Comparison of ENCODE assay signal across 1 mouse cellular context in the genomic region with DNA sequence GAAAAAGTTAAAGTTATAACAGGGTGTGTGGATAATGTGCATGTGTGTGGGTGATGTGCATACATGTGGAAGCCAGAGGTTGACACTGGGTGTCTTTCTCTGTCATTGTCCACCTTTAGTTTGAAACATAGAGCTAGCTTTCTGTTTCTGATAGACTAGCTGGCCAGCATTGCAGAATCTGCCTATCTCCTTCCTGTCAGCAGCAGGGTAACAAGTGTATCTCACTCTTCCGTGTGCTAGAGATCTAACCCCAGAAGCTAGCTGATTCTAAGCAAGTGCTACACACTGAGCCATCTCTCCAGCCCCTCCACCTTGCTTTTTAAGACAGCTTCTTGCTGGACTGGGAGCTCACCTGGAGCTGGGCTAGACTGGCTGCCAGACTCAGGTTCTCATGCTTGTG.
TF ChIP-seq lines count a peak whose summit lies in the region.

No protein-coding gene starts in this region.

TF ChIP-seq in MEL, 35 proteins besides CTCF, POLR2A, EP300 and RAD21 (continued from another document):
- TF ChIP-seq SIN3A (IDR thresholded peaks at IDR 0.05; ENCODE audit: low read length): peak; percentile 49; the same call in 1 of the 2 replicates
- no peak for TF ChIP-seq POLR2AphosphoS5 (IDR thresholded peaks at IDR 0.05; ENCODE audit: borderline replicate concordance, low read depth, low read length)
- no peak for TF ChIP-seq ZC3H11A (IDR thresholded peaks at IDR 0.05; ENCODE audit: low read depth, low read length)
- TF ChIP-seq TCF12 (IDR thresholded peaks at IDR 0.05; ENCODE audit: low read depth, low read length): peak; percentile 80
- no peak for TF ChIP-seq NELFE (IDR thresholded peaks at IDR 0.05; ENCODE audit: low read depth, low read length)
